Mouse (Mus musculus) right cerebral cortex, postnatal 14 days (tissue): ENCODE data around the gene Hmcn1.
A peak's percentile ranks its signal among the peaks of the same experiment; 100 is the strongest.

ENCODE experiments used
- DNase-seq: peaks from one replicate; pipeline ENCODE4 v3.0.0; 2022

Hmcn1 gene

GRCm38 (mm10) chr1:150872105-150872504, 121.1 kb downstream of the Hmcn1 start:
- DNase-seq = no peak

- DNase-seq = no peak
Observed at GRCm38 (mm10) chr1:150869189-150869588, 124.0 kb downstream of the Hmcn1 start.

GRCm38 (mm10) chr1:150866615-150867014, 126.6 kb downstream of the Hmcn1 start:
- DNase-seq = no peak

GRCm38 (mm10) chr1:150857779-150858178, 135.5 kb downstream of the Hmcn1 start:
- DNase-seq = no peak

- DNase-seq = no peak
Observed at GRCm38 (mm10) chr1:150833448-150833847, 159.8 kb downstream of the Hmcn1 start.

GRCm38 (mm10) chr1:150829851-150830250, 163.4 kb downstream of the Hmcn1 start:
- DNase-seq = no peak

GRCm38 (mm10) chr1:150827169-150827568, 166.1 kb downstream of the Hmcn1 start:
- DNase-seq = no peak

- no peak for DNase-seq
Observed at GRCm38 (mm10) chr1:150824334-150825005, 168.8 kb downstream of the Hmcn1 start.

GRCm38 (mm10) chr1:150816035-150816807, 177.0 kb downstream of the Hmcn1 start:
- DNase-seq = no peak

- no peak for DNase-seq
Observed at GRCm38 (mm10) chr1:150814917-150815316, 178.3 kb downstream of the Hmcn1 start.

- DNase-seq = no peak
Observed at GRCm38 (mm10) chr1:150813381-150813780, 179.9 kb downstream of the Hmcn1 start.

- DNase-seq = no peak
Observed at GRCm38 (mm10) chr1:150806864-150807263, 186.4 kb downstream of the Hmcn1 start.

GRCm38 (mm10) chr1:150805466-150805865, 187.8 kb downstream of the Hmcn1 start:
- DNase-seq = no peak

- DNase-seq = no peak
Observed at GRCm38 (mm10) chr1:150804235-150805099, 188.8 kb downstream of the Hmcn1 start.

GRCm38 (mm10) chr1:150802642-150803041, 190.6 kb downstream of the Hmcn1 start:
- no peak for DNase-seq

GRCm38 (mm10) chr1:150800611-150801263, 192.5 kb downstream of the Hmcn1 start:
- DNase-seq = no peak

- DNase-seq = no peak
Observed at GRCm38 (mm10) chr1:150798651-150799050, 194.6 kb downstream of the Hmcn1 start.

GRCm38 (mm10) chr1:150786746-150787145, 206.5 kb downstream of the Hmcn1 start:
- no peak for DNase-seq

GRCm38 (mm10) chr1:150783070-150783842, 210.0 kb downstream of the Hmcn1 start:
- DNase-seq = no peak

- DNase-seq = no peak
Observed at GRCm38 (mm10) chr1:150779902-150780301, 213.3 kb downstream of the Hmcn1 start.

GRCm38 (mm10) chr1:150776741-150777140, 216.5 kb downstream of the Hmcn1 start:
- DNase-seq = no peak

GRCm38 (mm10) chr1:150775742-150776141, 217.5 kb downstream of the Hmcn1 start:
- peak; percentile 62 for DNase-seq
